Mouse (Mus musculus): ENCODE measurements around the gene Olfr875.
A peak's percentile ranks its signal among the peaks of the same experiment; 100 is the strongest.

The Olfr875 gene

GRCm38 (mm10) chr9:37771759-37772158 is at the start of gene Olfr875:
Gene Olfr875, plus strand, starts transcription at chr9:37771857.
- no peak for DNase-seq (ENCODE audit: extremely low read depth, low read depth, low spot score)

DNA sequence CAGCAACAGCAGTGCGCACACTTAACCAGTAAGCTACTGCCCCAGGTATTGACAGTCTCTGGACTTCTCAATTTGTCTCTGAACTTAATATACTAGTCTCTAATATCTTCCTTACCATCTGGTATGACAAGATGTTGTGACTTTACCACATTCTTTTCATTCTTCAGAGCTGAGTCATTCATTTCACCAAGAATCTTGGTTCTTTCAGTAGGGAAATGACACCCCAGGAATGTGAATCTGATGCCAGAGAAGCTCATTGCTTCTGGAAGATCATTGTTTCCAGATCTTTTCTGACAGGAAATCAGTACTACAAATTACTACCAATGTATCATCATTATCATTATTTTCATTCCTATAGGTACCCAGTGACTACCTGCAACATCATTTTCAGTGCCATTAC is 37.3 kb upstream of the Olfr875 start:
- no peak for DNase-seq (ENCODE audit: extremely low read depth, low read depth, low spot score)

- no peak for DNase-seq (ENCODE audit: extremely low read depth, low read depth, low spot score)
Observed at GRCm38 (mm10) chr9:37744806-37745205, 26.9 kb upstream of the Olfr875 start, which contains the start of gene Olfr874. Gene Olfr874, plus strand, starts transcription at chr9:37745106.

DNA sequence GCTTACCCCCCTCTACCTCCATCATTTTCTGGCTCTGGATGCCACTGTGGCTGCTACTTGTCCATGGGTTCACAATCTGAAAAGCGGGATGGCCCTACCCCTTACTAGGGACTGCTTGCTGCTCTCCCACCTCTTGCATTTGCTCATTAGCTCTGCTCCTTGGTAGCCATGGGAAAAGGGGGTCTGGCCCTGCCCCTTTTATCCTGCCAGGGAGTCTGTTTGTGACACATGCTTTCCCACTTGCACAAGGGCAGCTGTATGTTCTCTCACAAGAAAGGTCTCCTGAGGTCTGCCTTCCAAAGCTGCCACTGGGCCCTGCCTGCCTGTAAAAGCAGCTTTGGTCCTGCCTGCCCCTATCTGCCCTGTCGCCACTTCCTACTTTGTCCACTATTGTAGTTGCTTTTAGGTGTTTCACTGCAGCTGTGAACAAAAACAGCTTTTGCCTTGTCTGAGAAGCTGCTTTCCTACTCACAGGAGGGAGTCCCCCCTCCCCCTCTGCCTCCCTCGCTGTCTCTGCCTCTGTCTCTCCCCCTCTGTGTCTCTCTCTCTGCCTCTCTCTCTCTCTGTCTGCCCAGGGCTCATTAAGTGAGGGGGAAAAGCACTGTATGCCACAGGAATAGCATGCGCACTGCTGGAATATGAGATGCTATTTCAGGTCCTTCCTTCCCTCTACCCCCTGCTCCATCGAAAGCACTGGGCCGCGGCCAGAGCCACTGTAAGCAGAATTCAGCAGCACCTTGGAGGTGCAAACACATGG is 21.2 kb upstream of the Olfr875 start:
- no peak for DNase-seq (ENCODE audit: extremely low read depth, low read depth, low spot score)

DNA sequence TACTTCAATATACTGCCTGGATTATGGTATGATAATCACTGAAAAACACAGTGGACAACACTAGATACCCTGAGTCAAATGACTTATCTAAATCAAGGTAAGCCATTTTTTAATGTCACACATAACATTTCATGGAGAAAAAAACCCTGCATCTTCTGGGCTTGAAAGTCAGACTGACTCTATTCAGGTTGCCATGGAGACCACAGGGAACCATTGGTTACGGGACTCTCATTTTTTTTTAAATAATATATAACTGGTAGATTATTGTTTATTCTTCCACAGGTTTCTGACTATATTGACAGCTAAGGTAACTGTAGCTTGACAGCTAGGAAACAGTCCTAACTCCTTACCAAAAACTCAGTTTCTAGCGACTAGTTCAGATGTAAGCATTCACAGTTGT is 20.2 kb upstream of the Olfr875 start:
- DNase-seq (ENCODE audit: extremely low read depth, low read depth, low spot score), result no peak

- no peak for DNase-seq (ENCODE audit: extremely low read depth, low read depth, low spot score)
Observed at GRCm38 (mm10) chr9:37752006-37752405, 19.7 kb upstream of the Olfr875 start.

DNA sequence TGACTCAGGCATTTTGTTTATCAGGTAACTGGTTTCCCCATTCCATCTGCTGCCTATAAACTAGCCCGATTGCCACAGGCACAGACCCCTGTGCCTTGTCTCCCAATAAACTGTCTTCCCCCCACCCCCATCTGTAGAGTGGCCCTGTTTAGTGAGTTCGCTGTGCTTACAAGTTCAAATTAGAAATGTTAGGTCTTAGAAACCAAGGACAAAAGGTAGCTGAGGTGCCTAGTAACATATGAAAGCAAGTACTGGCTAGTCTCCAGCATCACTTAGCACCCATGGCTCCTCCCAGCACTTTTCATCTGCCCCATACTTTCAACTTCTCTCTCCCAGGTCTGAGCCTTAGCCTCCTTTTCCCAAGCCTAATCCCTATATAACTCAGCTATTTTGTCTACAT is 9.9 kb upstream of the Olfr875 start:
- DNase-seq (ENCODE audit: extremely low read depth, low read depth, low spot score), result no peak

DNA sequence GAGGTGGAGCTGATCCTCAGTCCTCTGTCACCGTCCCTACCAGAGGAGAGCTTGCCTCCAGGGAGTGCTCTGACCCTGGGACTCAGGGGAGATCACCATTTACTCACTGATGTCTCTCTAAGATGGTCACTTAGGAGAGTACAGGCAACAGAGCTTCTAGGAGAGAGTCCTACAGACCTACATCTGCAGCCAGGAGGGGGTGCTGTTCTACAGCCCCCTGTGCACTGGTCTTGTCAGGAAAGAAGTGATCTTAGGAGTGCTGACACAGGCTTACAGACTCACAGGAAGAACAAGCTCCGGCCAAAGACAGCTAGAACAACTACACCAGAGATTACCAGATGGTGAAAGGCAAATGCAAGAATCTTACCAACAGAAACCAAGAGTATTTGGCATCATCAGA is 9.1 kb upstream of the Olfr875 start:
- no peak for DNase-seq (ENCODE audit: extremely low read depth, low read depth, low spot score)

DNA sequence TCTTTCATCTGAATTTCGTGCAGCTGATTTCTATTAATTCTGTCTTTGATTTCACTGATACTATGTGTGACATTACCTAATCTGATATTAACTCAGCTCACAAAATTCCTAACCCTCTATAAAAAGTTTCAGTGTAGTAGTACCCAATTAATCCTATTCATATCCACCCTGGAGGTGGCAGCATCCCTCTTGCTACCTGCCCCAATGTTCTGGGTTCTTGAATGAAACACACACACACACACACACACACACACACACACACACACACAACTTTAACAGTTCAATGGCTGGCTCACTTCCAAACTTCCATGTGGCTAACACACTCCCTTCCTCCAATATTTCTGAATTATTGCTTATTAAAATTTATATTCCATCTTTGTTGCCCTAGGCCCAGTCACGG is 996 bp upstream of the Olfr875 start:
- DNase-seq (ENCODE audit: extremely low read depth, low read depth, low spot score), result no peak

- peak; percentile 21 for DNase-seq (ENCODE audit: extremely low read depth, low read depth, low spot score)
Observed at GRCm38 (mm10) chr9:37782766-37783260, 11.2 kb downstream of the Olfr875 start.

DNA sequence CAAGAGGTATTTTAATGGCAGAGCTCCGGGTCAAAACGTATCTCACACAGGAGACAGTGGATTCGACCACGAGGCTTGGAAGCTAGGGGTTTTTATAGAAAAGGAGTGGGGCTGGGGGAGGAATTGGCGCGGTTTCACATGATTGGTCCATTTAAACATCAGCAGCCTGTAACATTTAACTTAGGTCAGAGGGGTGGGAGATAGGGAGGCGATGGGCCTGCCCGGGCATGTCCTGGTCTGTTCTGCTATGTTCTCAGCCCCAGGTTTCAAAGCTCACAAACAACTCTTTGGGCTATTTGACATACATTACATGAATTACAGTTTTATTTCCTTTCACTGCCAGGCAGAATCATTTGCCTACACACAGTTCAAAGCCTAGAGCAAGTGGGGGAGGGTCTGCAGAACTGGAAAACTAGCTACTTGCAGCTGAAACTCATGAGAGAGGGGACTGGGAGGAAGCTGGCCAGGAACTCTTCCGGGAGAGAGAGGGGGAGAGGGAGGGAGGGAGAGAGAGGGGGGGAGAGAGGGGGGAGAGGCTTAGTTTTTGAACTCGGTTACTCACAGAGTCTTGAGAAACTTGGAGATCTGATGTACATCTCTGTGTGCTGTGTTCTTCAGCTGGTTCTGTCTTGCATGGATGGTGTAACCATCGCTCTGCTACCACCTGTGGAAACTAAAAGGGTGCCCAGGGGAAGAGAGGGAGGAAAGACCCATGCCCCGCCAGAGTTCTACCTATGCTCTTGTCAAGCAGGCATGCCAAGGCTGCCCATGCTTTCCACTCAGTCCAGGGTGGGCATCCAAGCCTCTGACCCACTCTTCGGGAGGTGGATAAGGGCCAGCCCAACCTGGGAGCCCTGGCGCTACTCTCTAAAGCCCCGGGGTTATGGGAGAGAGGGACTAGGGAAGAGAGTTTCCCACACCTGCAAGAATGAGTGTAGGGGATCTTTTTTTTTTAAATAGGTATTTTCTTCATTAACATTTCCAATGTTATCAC is 12.0 kb downstream of the Olfr875 start:
- DNase-seq (ENCODE audit: extremely low read depth, low read depth, low spot score), result peak; percentile 59

DNA sequence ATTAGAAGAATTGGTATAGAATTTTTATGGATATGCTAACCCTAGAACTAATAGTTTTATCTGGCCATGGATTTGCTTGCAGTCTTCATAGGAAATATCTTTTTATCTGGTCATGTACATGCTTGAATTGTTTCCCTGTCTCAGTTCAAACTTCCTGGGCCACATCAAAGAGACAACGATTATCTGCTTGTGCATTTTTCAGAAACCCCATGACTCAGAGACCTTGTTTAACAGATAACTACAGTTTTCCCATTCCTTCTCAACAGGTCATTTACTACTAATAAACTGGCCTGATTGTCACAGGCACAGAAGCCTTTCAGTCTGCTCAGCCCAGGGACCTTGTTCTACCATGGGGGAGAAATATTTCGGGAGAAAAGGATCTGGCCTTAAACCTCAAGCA is 14.8 kb downstream of the Olfr875 start:
- no peak for DNase-seq (ENCODE audit: extremely low read depth, low read depth, low spot score)

- DNase-seq (ENCODE audit: extremely low read depth, low read depth, low spot score), result no peak
Observed at GRCm38 (mm10) chr9:37802055-37802454, 30.4 kb downstream of the Olfr875 start.

- DNase-seq (ENCODE audit: extremely low read depth, low read depth, low spot score), result no peak
Observed at GRCm38 (mm10) chr9:37802731-37803130, 31.1 kb downstream of the Olfr875 start, which contains the start of gene Olfr876. Gene Olfr876, plus strand, starts transcription at chr9:37803031.

DNA sequence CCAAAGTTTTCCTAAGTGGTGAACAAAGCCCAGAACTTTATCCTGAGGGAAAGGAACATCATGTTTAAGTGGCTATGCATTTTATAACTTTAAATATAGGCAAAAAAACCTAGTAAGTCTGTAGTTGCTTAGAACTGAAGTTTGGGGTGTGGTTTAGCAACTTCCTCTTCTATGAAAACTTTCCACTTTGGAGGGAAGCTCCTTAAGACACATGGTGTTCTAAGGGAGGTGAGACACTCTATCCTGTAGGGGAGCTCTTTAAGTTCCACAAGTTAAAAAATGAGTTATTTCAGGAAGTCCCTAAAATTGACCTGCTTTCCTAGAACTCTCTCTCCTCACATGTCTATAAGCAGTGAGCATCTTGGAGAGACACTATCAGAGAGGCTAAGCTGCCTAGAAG is 35.6 kb downstream of the Olfr875 start:
- DNase-seq (ENCODE audit: extremely low read depth, low read depth, low spot score), result no peak

GRCm38 (mm10) chr9:37808456-37808855 is 36.8 kb downstream of the Olfr875 start:
- DNase-seq (ENCODE audit: extremely low read depth, low read depth, low spot score), result no peak

GRCm38 (mm10) chr9:37808976-37809375 is 37.3 kb downstream of the Olfr875 start:
- DNase-seq (ENCODE audit: extremely low read depth, low read depth, low spot score), result no peak

GRCm38 (mm10) chr9:37814696-37815095 is 43.0 kb downstream of the Olfr875 start:
- DNase-seq (ENCODE audit: extremely low read depth, low read depth, low spot score), result no peak
